Comparison of ENCODE assay signal across 10 mouse cellular contexts in the genomic region with DNA sequence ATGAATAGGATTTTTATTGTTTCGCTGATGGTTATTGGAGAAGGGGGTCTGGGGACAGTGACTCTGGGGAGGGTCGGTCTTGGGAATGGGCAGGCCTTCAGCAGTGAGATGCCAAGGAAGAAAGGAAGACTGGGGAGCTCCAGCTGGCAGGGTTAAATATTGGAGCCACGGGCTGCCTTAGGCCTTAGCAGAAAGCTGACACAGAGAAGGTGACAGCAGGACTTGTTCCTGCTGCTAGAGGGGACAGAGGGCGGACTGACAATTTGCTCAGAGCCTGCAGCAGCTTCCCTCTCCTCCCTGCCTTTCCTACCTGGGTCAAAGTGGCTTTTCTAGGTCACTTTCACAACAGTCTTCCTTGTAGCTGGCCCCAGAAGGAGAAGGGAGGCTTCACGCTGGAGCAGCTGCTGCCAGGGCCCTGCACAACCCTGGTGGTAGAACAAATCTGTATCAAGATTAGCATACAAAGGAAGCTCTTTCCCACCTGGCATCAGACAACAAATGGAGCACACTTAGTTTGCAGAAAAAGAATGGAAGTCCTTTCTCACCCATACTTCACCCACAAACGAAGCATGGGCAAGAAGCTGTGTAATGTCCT.
DNase-seq lines count a peak whose midpoint lies in the region; ATAC-seq lines count a peak whose summit lies in the region.
"Had no signal": no experiment of that assay in that cellular context is flagged by ENCODE, and none has a peak within 500 bp of the region (broad histone marks: within the 10 kb centered on the region; RNA-seq: fewer than 3 reads in every experiment).

No protein-coding gene starts in this region.

- peaks cover 67% of the 10 kb centered on the region for H3K4me1 ChIP-seq in heart, embryonic 10.5 days
- H3K4me1 ChIP-seq in lung, embryonic 16.5 days (replicated peaks; ENCODE audit: control insufficient read depth, insufficient read depth, low read length): peaks cover 46% of the 10 kb centered on the region
- peaks cover 38% of the 10 kb centered on the region for H3K4me1 ChIP-seq in intestine, embryonic 15.5 days (replicated peaks)

- no peaks in the 10 kb centered on the region for H3K27me3 ChIP-seq in heart, embryonic 10.5 days (ENCODE audit: insufficient read depth, poor library complexity, severe bottlenecking)
- no peaks in the 10 kb centered on the region for H3K27me3 ChIP-seq in lung, embryonic 16.5 days (ENCODE audit: control insufficient read depth, insufficient read depth, low read depth, low read length)
- H3K27me3 ChIP-seq in intestine, embryonic 15.5 days (replicated peaks): no peaks in the 10 kb centered on the region

- peaks cover 8% of the 10 kb centered on the region for H3K36me3 ChIP-seq in heart, embryonic 10.5 days
- no peaks in the 10 kb centered on the region for H3K36me3 ChIP-seq in lung, embryonic 16.5 days (ENCODE audit: control insufficient read depth, insufficient read depth, low read length)
- no peaks in the 10 kb centered on the region for H3K36me3 ChIP-seq in intestine, embryonic 15.5 days

- H3K4me2 ChIP-seq in lung, embryonic 16.5 days (ENCODE audit: low read depth, low read length): peak overlapping the region; percentile 6; the same call in 1 of the 2 replicates
- H3K4me2 ChIP-seq in intestine, embryonic 15.5 days (replicated peaks): no peak overlapping the region

- 0 out of 2 replicates have a peak, but pooled peaks have one; percentile 11 for ATAC-seq in lung, embryonic 16.5 days (ENCODE audit: low read depth)
- ATAC-seq in intestine, embryonic 15.5 days: no peak

- H3K9ac ChIP-seq in lung, embryonic 16.5 days (ENCODE audit: low read length): peak overlapping the region; percentile 50
- no peak overlapping the region for H3K9ac ChIP-seq in intestine, embryonic 15.5 days

- peak overlapping the region; percentile 87 for H3K27ac ChIP-seq in heart, embryonic 10.5 days
- H3K27ac ChIP-seq in lung, embryonic 16.5 days (ENCODE audit: low read length): peak overlapping the region; percentile 95
- peak overlapping the region; percentile 55 for H3K27ac ChIP-seq in intestine, embryonic 15.5 days

- H3K4me3 ChIP-seq in heart, embryonic 10.5 days: no peak overlapping the region
- H3K4me3 ChIP-seq in lung, embryonic 16.5 days (ENCODE audit: low read length): no peak overlapping the region
- no peak overlapping the region for H3K4me3 ChIP-seq in intestine, embryonic 15.5 days (replicated peaks)

- no peaks in the 10 kb centered on the region for H3K9me3 ChIP-seq in heart, embryonic 10.5 days
- 0 out of 2 replicates have a peak, but pooled peaks cover 2% of the 10 kb centered on the region for H3K9me3 ChIP-seq in lung, embryonic 16.5 days (ENCODE audit: control insufficient read depth, low read length)
- no peaks in the 10 kb centered on the region for H3K9me3 ChIP-seq in intestine, embryonic 15.5 days

- WGBS in heart, embryonic 10.5 days: 69% methylated on average over 6 of the region's 6 CpGs
- 41% methylated on average over 6 of the region's 6 CpGs for WGBS in lung, embryonic 16.5 days
- WGBS in intestine, embryonic 15.5 days: 77% methylated on average over 6 of the region's 6 CpGs

- DNase-seq in heart, embryonic 10.5 days (ENCODE audit: low spot score): no peak
- no peak for DNase-seq in heart, adult 11 months
- DNase-seq in lung, postnatal 25 days (ENCODE audit: low spot score): no peak
- DNase-seq in lung, postnatal 4 days: peak; percentile 23 to 51
- no peak for DNase-seq in right cerebral cortex, adult 2 months (ENCODE audit: low spot score in 2 of 2)
- no peak for DNase-seq in spleen, postnatal 36 days (ENCODE audit: low spot score in 2 of 2)
- DNase-seq: cerebellum, adult 11 months; thymus, adult 2 months had no signal

Comparison
In these comparisons a context has a peak if more than half of its experiments do, and no peak if none do; other contexts are left out.
1. DNase-seq: peak in lung, postnatal 4 days (2 of 2); none in heart, embryonic 10.5 days (single experiment), heart, adult 11 months (single experiment), lung, postnatal 25 days (single experiment), right cerebral cortex, adult 2 months (0 of 2) and spleen, postnatal 36 days (0 of 2).
2. Peak in every context shown above with its lines, with median percentiles within 50 percentile points of each other: H3K27ac ChIP-seq.